Mouse (Mus musculus) G1E (cell line): ENCODE results near the gene Pld5. TPM values are rescaled to one million over a fixed set of nuclear protein-coding genes. Genes with fewer than 3 reads are reported as not detected.
"Not testable (repeated sequence)": the region's sequence is repeated elsewhere in the genome, so short reads cannot be mapped to it uniquely, and the experiment has no call there.

Source experiments
- ATAC-seq: 2 replicates; pipeline ENCODE4 v1.8.0; 2016; ENCODE audit warnings: mild to moderate bottlenecking; ENCODE audit not compliant: insufficient number of reproducible peaks, poor library complexity, low FRiP score, severe bottlenecking; ENCODE audit errors: extremely low read depth
- DNase-seq: peaks from one replicate; pipeline ENCODE4 v3.0.0; 2012; ENCODE audit warnings: low spot score
- H3K27me3 ChIP-seq: 2 replicates; pipeline ENCODE4 v1.6.1; 2012; ENCODE audit warnings: mild to moderate bottlenecking, low read length, inconsistent platforms; ENCODE audit not compliant: insufficient read depth
- H3K36me3 ChIP-seq: replicated peaks from 2 replicates; pipeline ENCODE3; 2012; ENCODE audit warnings: mild to moderate bottlenecking, inconsistent platforms
- H3K4me1 ChIP-seq: 2 replicates; pipeline ENCODE4 v1.6.1; 2012; ENCODE audit warnings: low read depth, low read length, inconsistent platforms, mixed read lengths; ENCODE audit not compliant: insufficient read depth
- H3K4me3 ChIP-seq: 2 replicates; pipeline ENCODE4 v1.5.1; 2012; ENCODE audit warnings: low read depth, mild to moderate bottlenecking, inconsistent platforms, low read length, moderate library complexity, mixed read lengths
- H3K9me3 ChIP-seq: replicated peaks from 2 replicates; pipeline ENCODE4 v1.6.1; 2012; ENCODE audit warnings: inconsistent platforms
- CTCF ChIP-seq: IDR thresholded peaks from 2 replicates; pipeline ENCODE4 v1.5.1; 2012; ENCODE audit warnings: low read depth, low read length, inconsistent platforms, mixed read lengths
- GATA1 ChIP-seq: IDR thresholded peaks from 2 replicates; pipeline ENCODE4 v1.6.1; 2012; ENCODE audit warnings: borderline replicate concordance, low read length, inconsistent platforms, mixed read lengths
- GATA2 ChIP-seq: IDR thresholded peaks from 2 replicates; pipeline ENCODE4 v1.6.1; 2012; ENCODE audit warnings: low read depth, low read length, inconsistent platforms, borderline replicate concordance
- POLR2AphosphoS5 ChIP-seq: IDR thresholded peaks from 2 replicates; pipeline ENCODE4 v1.6.1; 2012; ENCODE audit warnings: low read depth, low read length, inconsistent platforms; ENCODE audit not compliant: insufficient replicate concordance
- TAL1 ChIP-seq: conservative IDR thresholded peaks from 2 replicates; pipeline ENCODE4 v1.6.1; 2012; ENCODE audit warnings: low read depth, low read length, inconsistent platforms, mixed read lengths
- polyA plus RNA-seq: library from polyadenylated mRNA; stranded (reverse); fragments of >175 nt; gene quantifications from 2 replicates; pipeline ENCODE4 v1.2.3, GENCODE M21; 2012
- total RNA-seq, 2 experiments: library from RNA; stranded (forward) in 1 of 2; stranded (reverse) in 1 of 2; fragments of 200-1000 nt in 1 of 2; fragments of >200 nt in 1 of 2; fragmentation: Nextera tagmentation in 1 of 2; gene quantifications; 2 replicates each; pipeline ENCODE4 v1.2.3; 2014 to 2017

Pld5 gene
- total and polyA plus RNA-seq, 3 experiments: 0.16 TPM; not detected in 2

DNA sequence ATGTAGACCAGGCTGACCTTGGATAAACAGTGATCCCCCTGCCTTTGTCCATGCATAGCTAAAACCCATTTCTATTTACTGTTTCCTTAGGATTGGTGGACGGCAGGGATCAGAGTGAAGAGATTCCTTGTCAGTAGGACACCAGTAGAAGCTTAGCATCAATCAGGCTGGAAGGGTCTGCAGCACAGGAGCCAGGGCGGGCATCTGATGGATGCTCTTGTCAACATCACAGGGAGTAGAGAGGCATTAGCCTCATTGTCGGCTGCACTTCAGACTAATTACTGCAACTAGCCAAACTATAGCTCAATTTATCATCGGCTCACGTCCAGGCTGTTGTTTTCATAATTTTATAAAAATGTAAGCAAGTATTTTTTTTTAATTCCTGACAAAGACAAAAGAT is 274.5 kb downstream of the Pld5 start:
- H3K4me3 ChIP-seq: no peak overlapping the region
- peaks cover 28% of the 10 kb centered on the region for H3K9me3 ChIP-seq
- ATAC-seq (no peak), DNase-seq (no peak)
- no peaks in the 10 kb centered on the region for H3K4me1 ChIP-seq
- H3K36me3 ChIP-seq: no peaks in the 10 kb centered on the region
- no peak for TF ChIP-seq POLR2AphosphoS5
- no peak for TF ChIP-seq CTCF
- no peak for TF ChIP-seq GATA1
- TF ChIP-seq TAL1: no peak
- TF ChIP-seq GATA2: no peak
- no peaks in the 10 kb centered on the region for H3K27me3 ChIP-seq

DNA sequence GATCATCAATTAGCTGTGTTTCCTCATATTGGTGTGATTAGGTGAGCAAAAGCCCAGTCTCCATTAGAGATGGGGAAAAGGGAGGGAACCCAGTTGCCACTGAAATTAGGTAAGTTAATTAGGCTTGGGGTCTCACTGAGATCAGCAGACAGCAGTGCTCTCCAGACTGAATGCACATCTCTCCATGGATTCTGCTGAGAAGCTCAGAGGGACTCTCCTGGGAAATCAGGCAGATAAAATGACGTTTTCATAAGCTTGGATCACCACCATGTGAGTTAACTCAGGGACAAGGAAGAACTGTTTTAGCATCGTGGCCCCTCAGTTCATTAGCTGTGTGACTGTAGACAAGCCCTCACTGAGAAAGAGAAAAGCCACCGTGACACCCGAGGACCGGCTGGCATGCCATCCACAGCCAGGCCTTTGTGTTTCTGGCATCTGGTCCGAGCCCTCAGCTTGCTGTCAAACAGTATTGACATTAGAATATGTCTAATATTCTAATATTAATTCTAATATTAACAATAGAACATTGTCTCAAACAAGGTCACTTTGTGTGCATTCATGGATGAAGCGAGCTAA is 277.9 kb downstream of the Pld5 start:
- Histone ChIP-seq H3K36me3 (no peaks in the 10 kb centered on the region), H3K9me3 (peaks cover 31% of the 10 kb centered on the region), H3K4me1 (no peaks in the 10 kb centered on the region), H3K4me3 (no peak overlapping the region), H3K27me3 (no peaks in the 10 kb centered on the region)
- TF ChIP-seq TAL1: no peak
- no peak for TF ChIP-seq CTCF
- TF ChIP-seq GATA2: no peak
- no peak for TF ChIP-seq GATA1
- no peak for TF ChIP-seq POLR2AphosphoS5
- no peak for DNase-seq
- ATAC-seq: no peak

DNA sequence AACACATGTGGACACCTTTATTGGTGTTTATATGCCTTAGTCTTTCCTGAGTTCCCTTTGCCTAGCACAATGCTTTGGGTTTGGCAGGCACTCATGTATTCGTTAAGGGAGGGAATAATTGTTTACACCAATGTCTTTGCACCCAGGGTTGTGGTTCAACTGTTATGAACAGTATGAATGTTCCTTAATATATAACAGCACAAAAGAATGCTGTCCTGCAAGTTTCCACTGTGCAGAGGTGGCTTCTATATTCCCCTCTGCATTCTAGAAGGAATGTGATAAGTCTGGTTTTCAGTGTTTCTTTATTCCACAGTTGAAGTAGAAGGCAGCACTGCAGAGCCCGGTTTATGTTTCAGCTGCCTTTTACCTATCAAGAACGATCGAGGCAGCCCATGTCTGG is 286.2 kb downstream of the Pld5 start:
- Histone ChIP-seq H3K4me3 (no peak overlapping the region), H3K36me3 (no peaks in the 10 kb centered on the region), H3K4me1 (no peaks in the 10 kb centered on the region), H3K9me3 (peaks cover 19% of the 10 kb centered on the region), H3K27me3 (no peaks in the 10 kb centered on the region)
- ATAC-seq: no peak
- TF ChIP-seq GATA1 (no peak), CTCF (no peak), POLR2AphosphoS5 (no peak), GATA2 (no peak), TAL1 (no peak)
- no peak for DNase-seq

DNA sequence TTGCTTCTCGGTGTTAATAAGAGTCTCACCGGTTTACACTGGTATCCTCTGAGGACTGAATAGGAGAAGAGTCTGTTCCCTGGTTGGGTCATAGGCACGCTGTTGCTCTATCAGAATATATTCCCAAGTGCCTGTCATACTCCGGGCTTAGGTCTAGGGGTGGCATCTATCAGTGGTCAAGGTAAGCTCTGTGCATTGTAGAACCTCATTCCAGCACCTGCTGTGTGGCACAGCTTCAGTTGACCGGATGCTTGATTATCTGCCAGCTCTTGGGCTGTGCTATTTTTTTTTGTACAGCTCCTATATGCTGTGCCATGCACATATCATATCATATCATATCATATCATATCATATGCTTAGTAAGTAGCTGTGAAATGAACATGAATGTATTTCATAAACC is 286.7 kb downstream of the Pld5 start:
- ATAC-seq (no peak), DNase-seq (no peak)
- Histone ChIP-seq H3K4me1 (no peaks in the 10 kb centered on the region), H3K4me3 (no peak overlapping the region), H3K27me3 (no peaks in the 10 kb centered on the region), H3K36me3 (no peaks in the 10 kb centered on the region), H3K9me3 (peaks cover 19% of the 10 kb centered on the region)
- TF ChIP-seq TAL1 (no peak), GATA1 (no peak), POLR2AphosphoS5 (no peak), GATA2 (no peak)

DNA sequence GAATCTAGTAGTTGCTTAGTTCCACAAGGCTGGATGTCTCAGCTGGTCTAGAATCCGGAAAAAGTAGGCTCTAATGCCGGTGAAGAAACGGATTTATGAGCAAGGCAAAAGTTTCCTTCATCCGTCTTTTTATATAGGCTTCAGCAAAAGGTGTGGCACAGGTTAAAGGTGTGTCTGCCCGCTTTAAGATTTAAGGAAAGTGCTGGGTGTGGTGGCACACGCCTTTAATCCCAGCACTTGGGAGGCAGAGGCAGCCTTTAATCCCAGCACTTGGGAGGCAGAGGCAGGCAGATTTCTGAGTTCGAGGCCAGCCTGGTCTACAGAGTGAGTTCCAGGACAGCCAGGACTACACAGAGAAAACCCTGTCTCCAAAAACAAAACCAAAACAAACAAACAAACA is 296.1 kb downstream of the Pld5 start, which contains the start of gene Rbm8a2:
Gene Rbm8a2 (minus strand): TSS at position 101 of the 400 bp plus-strand sequence.
- not testable (repeated sequence) for ATAC-seq, DNase-seq, H3K27me3 ChIP-seq

DNA sequence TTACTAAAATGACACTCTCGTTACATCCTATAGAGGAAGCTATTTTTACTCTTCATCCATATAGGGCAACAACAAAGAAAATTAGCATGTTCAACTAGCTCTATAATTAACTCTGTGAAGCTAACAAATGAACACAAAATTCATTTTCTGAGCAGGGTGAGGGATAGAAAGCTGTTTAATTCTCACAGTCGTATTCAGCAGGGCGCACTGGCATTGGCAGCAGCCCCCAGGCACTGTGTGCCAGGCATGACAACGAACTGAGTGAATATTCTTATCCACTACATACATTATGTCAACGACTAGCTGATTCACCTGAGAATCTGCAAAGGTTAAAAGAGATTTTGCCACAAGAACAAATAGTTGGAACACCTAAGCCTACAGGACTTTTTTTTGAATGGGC is 304.4 kb downstream of the Pld5 start:
- TF ChIP-seq TAL1 (no peak), GATA1 (no peak), POLR2AphosphoS5 (no peak), CTCF (no peak), GATA2 (no peak)
- no peak for DNase-seq
- H3K27me3 ChIP-seq: no peaks in the 10 kb centered on the region
- H3K4me1 ChIP-seq: no peaks in the 10 kb centered on the region
- peaks cover 18% of the 10 kb centered on the region for H3K9me3 ChIP-seq
- no peak for ATAC-seq
- H3K4me3 ChIP-seq: no peak overlapping the region
- no peaks in the 10 kb centered on the region for H3K36me3 ChIP-seq

More for the DNA sequence above, 296.1 kb downstream of the Pld5 start, which contains the start of gene Rbm8a2:
- H3K9me3 ChIP-seq: peaks cover 15% of the 10 kb centered on the region
- H3K4me1 ChIP-seq, H3K4me3 ChIP-seq, H3K36me3 ChIP-seq: not testable (repeated sequence)

DNA sequence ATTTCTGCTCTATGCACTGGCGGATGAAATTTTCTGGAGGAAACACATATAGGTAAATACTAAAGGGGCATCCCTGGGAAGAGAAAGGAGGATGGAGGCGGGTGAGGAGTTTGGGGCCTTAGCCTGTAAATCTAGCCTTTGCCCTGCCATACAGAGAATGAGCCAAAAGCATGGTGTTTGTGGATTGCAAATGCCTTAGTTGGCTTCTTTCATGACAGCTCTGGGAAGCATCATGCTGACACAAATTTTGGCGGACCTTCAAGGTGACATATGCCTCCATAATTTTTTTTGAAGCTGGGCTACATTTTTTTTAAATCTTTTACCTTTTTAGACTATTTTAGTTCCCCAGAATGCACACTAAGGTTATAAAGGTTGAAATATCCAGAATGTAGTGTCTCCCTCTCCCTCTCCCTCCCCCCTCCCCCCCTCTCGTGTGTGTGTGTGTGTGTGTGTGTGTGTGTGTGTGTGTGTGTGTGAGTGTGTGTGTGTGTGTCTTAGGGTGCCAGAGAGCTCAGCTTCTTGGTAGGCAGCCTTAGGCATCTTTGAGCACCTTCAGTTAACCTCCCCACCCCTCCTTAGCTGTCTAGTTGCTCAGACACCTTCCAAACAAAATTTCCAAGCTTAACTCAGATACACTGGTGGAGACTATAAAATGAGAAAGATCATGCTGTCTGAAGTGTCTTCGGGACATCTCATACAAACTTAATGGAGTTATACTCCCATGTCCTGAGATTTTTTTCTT is 307.9 kb downstream of the Pld5 start:
- H3K9me3 ChIP-seq: peaks cover 14% of the 10 kb centered on the region; the same call in 1 of the 2 replicates
- DNase-seq (no peak), ATAC-seq (no peak)
- no peaks in the 10 kb centered on the region for H3K4me1 ChIP-seq
- H3K27me3 ChIP-seq: no peaks in the 10 kb centered on the region
- TF ChIP-seq POLR2AphosphoS5: no peak
- no peak for TF ChIP-seq GATA2
- TF ChIP-seq CTCF: no peak
- no peak for TF ChIP-seq TAL1
- TF ChIP-seq GATA1: no peak
- H3K36me3 ChIP-seq: no peaks in the 10 kb centered on the region
- H3K4me3 ChIP-seq: no peak overlapping the region
